Mouse (Mus musculus): ENCODE measurements around the gene Dnal1.

- no peak for TF ChIP-seq CTCF (IDR thresholded peaks at IDR 0.05; ENCODE audit: insufficient read depth, low read length)
- no peak for TF ChIP-seq POLR2A (IDR thresholded peaks at IDR 0.05; ENCODE audit: borderline replicate concordance, extremely low read depth, low read depth, low read length)
These were observed 45.9 kb upstream of the Dnal1 start for GRCm38 (mm10) chr12:84068296-84068695.

Measured in lung, adult 2 months (tissue).